Mouse (Mus musculus): Measurements from ENCODE around the gene Cd82. TPM values are rescaled to one million over a fixed set of nuclear protein-coding genes. Genes with fewer than 3 reads are reported as not detected.

The Cd82 gene
- polyA plus RNA-seq, 1 experiment from 2014 or later, result 17.4 TPM

DNA sequence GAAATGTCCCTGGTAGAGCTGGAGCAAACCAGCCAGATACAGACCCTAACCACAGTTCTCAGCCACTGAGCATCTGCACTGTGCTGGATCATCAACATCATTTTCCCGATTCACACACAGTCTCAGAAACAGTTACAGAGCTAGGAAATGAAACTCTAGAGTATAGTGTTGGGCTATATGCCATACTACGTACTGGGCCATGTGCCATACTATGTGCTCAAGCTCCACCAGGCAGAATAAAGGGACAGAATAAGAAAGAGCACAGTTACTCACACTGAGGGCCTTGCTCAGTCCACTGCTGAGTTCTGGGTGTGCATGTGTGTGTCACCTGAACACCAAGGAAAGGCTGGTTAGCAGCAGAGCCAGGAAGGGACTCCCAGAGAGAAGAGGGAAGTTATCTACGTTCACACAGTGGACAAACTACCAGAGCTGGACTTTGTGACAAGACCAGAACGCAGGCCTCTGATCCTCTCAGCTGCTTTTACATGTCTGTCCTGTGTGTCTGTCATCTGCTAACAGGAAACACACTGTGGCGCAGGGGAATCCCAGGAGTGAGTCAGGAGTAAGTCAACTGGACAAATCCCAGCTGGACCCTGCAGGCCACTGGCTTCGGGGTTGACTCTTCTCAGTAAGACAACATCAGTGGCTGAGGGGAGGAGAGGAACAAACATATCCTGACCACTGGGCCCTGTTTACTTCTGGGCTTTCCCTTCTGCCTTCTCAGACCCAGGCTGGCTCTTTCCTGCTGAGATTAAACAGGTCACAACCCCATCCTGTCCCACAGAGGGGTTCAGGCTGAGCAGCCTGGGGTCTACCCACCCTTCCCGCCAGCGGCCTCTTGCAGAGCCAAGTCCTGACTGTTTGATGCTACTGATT is 4.4 kb downstream of the Cd82 start:
- H3K4me2 ChIP-seq (replicated peaks; ENCODE audit: low read depth, low read length), result no peak overlapping the region
- no peaks in the 10 kb centered on the region for H3K9me3 ChIP-seq (ENCODE audit: control insufficient read depth, low read length)
- ATAC-seq (ENCODE audit: low FRiP score, low TSS enrichment), result no peak
- peak overlapping the region; percentile 3; the same call in 1 of the 2 replicates for H3K27ac ChIP-seq (ENCODE audit: low read depth, low read length)
- H3K4me1 ChIP-seq (ENCODE audit: control insufficient read depth, insufficient read depth, low read length), result peaks cover 17% of the 10 kb centered on the region
- 48% methylated on average over 8 of the region's 8 CpGs for WGBS
- H3K4me3 ChIP-seq (ENCODE audit: low read length), result no peak overlapping the region
- H3K9ac ChIP-seq (ENCODE audit: low read depth, low read length), result no peak overlapping the region
- H3K27me3 ChIP-seq (ENCODE audit: control insufficient read depth, insufficient read depth, low read length), result 0 out of 2 replicates have a peak, but pooled peaks cover 7% of the 10 kb centered on the region
- H3K36me3 ChIP-seq (ENCODE audit: control insufficient read depth, insufficient read depth, low read length), result no peaks in the 10 kb centered on the region

- H3K36me3 ChIP-seq (ENCODE audit: control insufficient read depth, insufficient read depth, low read length), result no peaks in the 10 kb centered on the region
- H3K9me3 ChIP-seq (ENCODE audit: control insufficient read depth, low read length), result no peaks in the 10 kb centered on the region
- no peak overlapping the region for H3K4me3 ChIP-seq (ENCODE audit: low read length)
- H3K4me2 ChIP-seq (replicated peaks; ENCODE audit: low read depth, low read length), result no peak overlapping the region
- no peak overlapping the region for H3K9ac ChIP-seq (ENCODE audit: low read depth, low read length)
- no peak overlapping the region for H3K27ac ChIP-seq (ENCODE audit: low read depth, low read length)
- WGBS, result 72% methylated on average over 6 of the region's 6 CpGs
- ATAC-seq (ENCODE audit: low FRiP score, low TSS enrichment), result no peak
- peaks cover 10% of the 10 kb centered on the region; the same call in 1 of the 2 replicates for H3K4me1 ChIP-seq (ENCODE audit: control insufficient read depth, insufficient read depth, low read length)
- H3K27me3 ChIP-seq (ENCODE audit: control insufficient read depth, insufficient read depth, low read length), result 0 out of 2 replicates have a peak, but pooled peaks cover 7% of the 10 kb centered on the region
Measured at GRCm38 (mm10) chr2:93457426-93458130, 5.4 kb downstream of the Cd82 start.

DNA sequence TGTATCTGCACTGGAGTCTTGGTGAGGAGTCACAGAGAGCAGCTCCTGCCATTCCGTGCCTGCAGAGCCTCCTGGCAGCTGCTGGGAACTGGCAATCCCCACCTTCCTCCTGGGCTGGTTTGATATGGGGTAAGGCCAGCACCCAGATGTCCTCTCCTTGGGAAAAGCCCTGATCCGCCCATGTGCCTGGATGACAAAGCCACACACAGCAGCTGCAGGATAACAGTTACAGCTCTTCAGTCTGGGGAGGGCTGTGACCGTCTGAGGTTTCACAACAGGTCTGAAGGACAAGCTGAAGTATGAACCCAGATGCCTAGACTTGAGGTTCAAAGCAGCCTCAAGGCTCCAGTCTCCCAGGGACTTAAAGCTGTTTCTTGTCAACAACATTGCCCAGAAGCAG is 6.8 kb downstream of the Cd82 start:
- Histone ChIP-seq H3K36me3 (ENCODE audit: control insufficient read depth, insufficient read depth, low read length) (no peaks in the 10 kb centered on the region), H3K9ac (ENCODE audit: low read depth, low read length) (no peak overlapping the region), H3K4me3 (ENCODE audit: low read length) (no peak overlapping the region), H3K27ac (ENCODE audit: low read depth, low read length) (no peak overlapping the region), H3K9me3 (ENCODE audit: control insufficient read depth, low read length) (no peaks in the 10 kb centered on the region), H3K4me1 (ENCODE audit: control insufficient read depth, insufficient read depth, low read length) (peaks cover 23% of the 10 kb centered on the region), H3K4me2 (replicated peaks; ENCODE audit: low read depth, low read length) (no peak overlapping the region), H3K27me3 (ENCODE audit: control insufficient read depth, insufficient read depth, low read length) (0 out of 2 replicates have a peak, but pooled peaks cover 4% of the 10 kb centered on the region)
- WGBS, result 45% methylated on average over 3 of the region's 3 CpGs
- no peak for ATAC-seq (ENCODE audit: low FRiP score, low TSS enrichment)

- 71% methylated on average over 3 of the region's 3 CpGs for WGBS
- peaks cover 30% of the 10 kb centered on the region for H3K4me1 ChIP-seq (ENCODE audit: control insufficient read depth, insufficient read depth, low read length)
- H3K27ac ChIP-seq (ENCODE audit: low read depth, low read length), result no peak overlapping the region
- H3K9ac ChIP-seq (ENCODE audit: low read depth, low read length), result no peak overlapping the region
- no peak overlapping the region for H3K4me3 ChIP-seq (ENCODE audit: low read length)
- H3K9me3 ChIP-seq (ENCODE audit: control insufficient read depth, low read length), result no peaks in the 10 kb centered on the region
- no peak overlapping the region for H3K4me2 ChIP-seq (replicated peaks; ENCODE audit: low read depth, low read length)
- no peaks in the 10 kb centered on the region for H3K27me3 ChIP-seq (ENCODE audit: control insufficient read depth, insufficient read depth, low read length)
- no peaks in the 10 kb centered on the region for H3K36me3 ChIP-seq (ENCODE audit: control insufficient read depth, insufficient read depth, low read length)
- ATAC-seq (ENCODE audit: low FRiP score, low TSS enrichment), result no peak
Measured at GRCm38 (mm10) chr2:93454817-93455591, 7.9 kb downstream of the Cd82 start.

DNA sequence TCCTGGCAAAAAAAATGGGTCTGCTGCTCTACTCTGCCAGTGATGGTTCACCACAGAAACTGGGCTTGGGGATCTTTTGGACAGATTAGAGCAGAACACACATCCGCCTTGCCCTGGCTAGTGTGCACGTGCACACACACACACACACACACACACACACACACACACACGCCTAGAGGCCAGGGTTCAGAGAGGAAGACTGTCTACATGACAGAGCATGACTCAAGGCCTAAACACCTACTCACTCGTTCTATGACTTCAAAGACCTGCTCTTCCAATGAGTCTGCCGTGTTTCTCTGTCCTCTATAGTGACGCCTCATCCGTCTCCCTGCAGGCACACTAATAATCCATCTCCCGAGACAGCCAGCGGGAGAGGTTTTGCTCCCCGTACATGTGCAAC is 8.6 kb downstream of the Cd82 start:
- no peak overlapping the region for H3K4me3 ChIP-seq (ENCODE audit: low read length)
- H3K27me3 ChIP-seq (ENCODE audit: control insufficient read depth, insufficient read depth, low read length), result no peaks in the 10 kb centered on the region
- H3K4me2 ChIP-seq (replicated peaks; ENCODE audit: low read depth, low read length), result no peak overlapping the region
- H3K4me1 ChIP-seq (ENCODE audit: control insufficient read depth, insufficient read depth, low read length), result peaks cover 31% of the 10 kb centered on the region
- no peak overlapping the region for H3K9ac ChIP-seq (ENCODE audit: low read depth, low read length)
- no peaks in the 10 kb centered on the region for H3K36me3 ChIP-seq (ENCODE audit: control insufficient read depth, insufficient read depth, low read length)
- H3K9me3 ChIP-seq (ENCODE audit: control insufficient read depth, low read length), result no peaks in the 10 kb centered on the region
- ATAC-seq (ENCODE audit: low FRiP score, low TSS enrichment), result no peak
- H3K27ac ChIP-seq (ENCODE audit: low read depth, low read length), result no peak overlapping the region
- 53% methylated on average over 10 of the region's 10 CpGs for WGBS

DNA sequence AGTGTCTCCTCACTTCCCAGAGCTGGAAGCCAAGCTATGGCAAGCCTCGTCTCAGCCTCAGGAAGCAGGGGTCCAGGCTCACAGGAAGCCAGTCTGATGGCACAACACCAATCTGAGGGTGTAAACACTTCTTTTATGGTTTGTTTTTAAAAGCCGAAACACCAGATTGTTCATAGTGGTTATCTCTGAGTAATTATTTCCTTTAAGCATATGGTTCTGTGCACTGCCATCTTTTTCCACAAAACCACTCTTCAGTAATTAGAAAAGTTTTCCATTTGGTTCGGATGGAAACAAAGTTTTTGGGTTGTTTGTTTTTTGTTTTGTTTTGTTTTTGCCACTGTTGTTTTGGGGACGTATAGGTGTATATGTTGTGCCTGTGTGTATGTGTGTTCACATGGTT is 9.9 kb downstream of the Cd82 start:
- no peak overlapping the region for H3K27ac ChIP-seq (ENCODE audit: low read depth, low read length)
- no peak overlapping the region for H3K4me2 ChIP-seq (replicated peaks; ENCODE audit: low read depth, low read length)
- no peaks in the 10 kb centered on the region for H3K9me3 ChIP-seq (ENCODE audit: control insufficient read depth, low read length)
- no peak overlapping the region for H3K9ac ChIP-seq (ENCODE audit: low read depth, low read length)
- 74% methylated on average over 4 of the region's 4 CpGs for WGBS
- H3K4me3 ChIP-seq (ENCODE audit: low read length), result no peak overlapping the region
- peaks cover 31% of the 10 kb centered on the region for H3K4me1 ChIP-seq (ENCODE audit: control insufficient read depth, insufficient read depth, low read length)
- H3K27me3 ChIP-seq (ENCODE audit: control insufficient read depth, insufficient read depth, low read length), result no peaks in the 10 kb centered on the region
- ATAC-seq (ENCODE audit: low FRiP score, low TSS enrichment), result no peak
- no peaks in the 10 kb centered on the region for H3K36me3 ChIP-seq (ENCODE audit: control insufficient read depth, insufficient read depth, low read length)

- Histone ChIP-seq H3K9me3 (ENCODE audit: control insufficient read depth, low read length) (no peaks in the 10 kb centered on the region), H3K9ac (ENCODE audit: low read depth, low read length) (no peak overlapping the region), H3K36me3 (ENCODE audit: control insufficient read depth, insufficient read depth, low read length) (no peaks in the 10 kb centered on the region), H3K4me3 (ENCODE audit: low read length) (no peak overlapping the region), H3K4me2 (replicated peaks; ENCODE audit: low read depth, low read length) (no peak overlapping the region), H3K27ac (ENCODE audit: low read depth, low read length) (no peak overlapping the region; the same call in 1 of the 2 replicates), H3K27me3 (ENCODE audit: control insufficient read depth, insufficient read depth, low read length) (no peaks in the 10 kb centered on the region), H3K4me1 (ENCODE audit: control insufficient read depth, insufficient read depth, low read length) (peaks cover 31% of the 10 kb centered on the region)
- no peak for ATAC-seq (ENCODE audit: low FRiP score, low TSS enrichment)
- 55% methylated on average over 4 of the region's 4 CpGs for WGBS
Measured at GRCm38 (mm10) chr2:93452506-93452905, 10.4 kb downstream of the Cd82 start.

- Histone ChIP-seq H3K27ac (ENCODE audit: low read depth, low read length) (peak overlapping the region; percentile 37; the same call in 1 of the 2 replicates), H3K4me3 (ENCODE audit: low read length) (no peak overlapping the region), H3K27me3 (ENCODE audit: control insufficient read depth, insufficient read depth, low read length) (no peaks in the 10 kb centered on the region), H3K36me3 (ENCODE audit: control insufficient read depth, insufficient read depth, low read length) (no peaks in the 10 kb centered on the region), H3K9ac (ENCODE audit: low read depth, low read length) (no peak overlapping the region), H3K4me1 (ENCODE audit: control insufficient read depth, insufficient read depth, low read length) (peaks cover 31% of the 10 kb centered on the region), H3K9me3 (ENCODE audit: control insufficient read depth, low read length) (no peaks in the 10 kb centered on the region), H3K4me2 (replicated peaks; ENCODE audit: low read depth, low read length) (no peak overlapping the region)
- WGBS, result 58% methylated on average over 6 of the region's 6 CpGs
- ATAC-seq (ENCODE audit: low FRiP score, low TSS enrichment), result peak; percentile 2; the same call in 1 of the 2 replicates
Measured at GRCm38 (mm10) chr2:93452057-93452456, 10.9 kb downstream of the Cd82 start.
